Comparison of ENCODE assay signal across 8 mouse cellular contexts in genomic region chr6:34865711-34866593, GRCm38 (mm10). TPM values are rescaled to one million over a fixed set of nuclear protein-coding genes. Genes with fewer than 3 reads are reported as not detected.
DNase-seq lines count a peak whose midpoint lies in the region; ATAC-seq and TF ChIP-seq lines count a peak whose summit lies in the region.

No protein-coding gene starts in this region.

- peak overlapping the region; percentile 37; the same call in 1 of the 2 replicates for H3K27ac ChIP-seq in liver, embryonic 14.5 days
- no peak overlapping the region for H3K27ac ChIP-seq in forebrain, embryonic 12.5 days

- 22% methylated on average over 7 of the region's 7 CpGs for WGBS in liver, embryonic 14.5 days (ENCODE audit: insufficient replicate concordance)
- WGBS in forebrain, embryonic 12.5 days, result 67% methylated on average over 7 of the region's 7 CpGs

- no peak overlapping the region for H3K9ac ChIP-seq in liver, embryonic 14.5 days (replicated peaks)
- no peak overlapping the region for H3K9ac ChIP-seq in forebrain, embryonic 12.5 days

- no peak overlapping the region for H3K4me3 ChIP-seq in liver, embryonic 14.5 days (ENCODE audit: insufficient read depth in 1 of 2, low read depth in 2 of 2, low read length in 2 of 2)
- no peak overlapping the region for H3K4me3 ChIP-seq in forebrain, embryonic 12.5 days (replicated peaks)

- TF ChIP-seq CTCF in liver, embryonic 14.5 days (IDR thresholded peaks at IDR 0.05; ENCODE audit: low read depth), result no peak

- no peaks in the 10 kb centered on the region for H3K36me3 ChIP-seq in liver, embryonic 14.5 days (replicated peaks; ENCODE audit: control insufficient read depth, insufficient read depth, low read depth)
- no peaks in the 10 kb centered on the region for H3K36me3 ChIP-seq in forebrain, embryonic 12.5 days (replicated peaks)

- H3K9me3 ChIP-seq in liver, embryonic 14.5 days (ENCODE audit: control insufficient read depth, low read length), result no peaks in the 10 kb centered on the region
- no peaks in the 10 kb centered on the region for H3K9me3 ChIP-seq in forebrain, embryonic 12.5 days

- intact Hi-C loops in left cerebral cortex, postnatal 14 days (cut with DNase I), result no loop called here

- ATAC-seq in liver, embryonic 14.5 days (ENCODE audit: insufficient read depth), result peak; percentile 23; the same call in 1 of the 2 replicates
- ATAC-seq in forebrain, embryonic 12.5 days (ENCODE audit: low FRiP score), result no peak
- ATAC-seq in cerebellum, adult (ENCODE audit: insufficient number of reproducible peaks, low FRiP score, low TSS enrichment), result no peak

- H3K27me3 ChIP-seq in liver, embryonic 14.5 days (ENCODE audit: control insufficient read depth, insufficient read depth, low read length), result no peaks in the 10 kb centered on the region
- no peaks in the 10 kb centered on the region for H3K27me3 ChIP-seq in forebrain, embryonic 12.5 days

- peak overlapping the region; percentile 11; the same call in 1 of the 2 replicates for H3K4me2 ChIP-seq in liver, embryonic 14.5 days (ENCODE audit: low read depth)
- no peak overlapping the region for H3K4me2 ChIP-seq in forebrain, embryonic 12.5 days

- TF ChIP-seq EP300 in liver, embryonic 14.5 days (IDR thresholded peaks at IDR 0.05; ENCODE audit: low read depth), result no peak

- DNase-seq in urinary bladder, postnatal 36 days (ENCODE audit: low spot score in 2 of 2), result peak; percentile 45 to 59
- no peak for DNase-seq in urinary bladder, postnatal 25 days (ENCODE audit: low spot score)
- peak; percentile 39 for DNase-seq in heart, postnatal 4 days
- DNase-seq in liver, embryonic 14.5 days (ENCODE audit: low read depth in 3 of 3, low spot score in 3 of 3), result no peak
- no peak for DNase-seq in left cerebral cortex, postnatal 14 days (ENCODE audit: low spot score in 2 of 2)
- DNase-seq in thymus, adult 18-20 months, result no peak

- peaks cover 37 to 56% of the 10 kb centered on the region in 2 experiments for H3K4me1 ChIP-seq in liver, embryonic 14.5 days (replicated peaks; ENCODE audit: control insufficient read depth in 2 of 2, insufficient read depth in 2 of 2, low read length in 1 of 2)
- H3K4me1 ChIP-seq in forebrain, embryonic 12.5 days, result no peaks in the 10 kb centered on the region

RNA-seq across cellular contexts. Expression of gene Tmem140, which starts 3.0 kb away (rescaled TPM):
- total RNA-seq in heart, postnatal 4 days (2021), result 10 to 100 TPM in 1 of 2 experiments, 1 to 10 TPM in 1; 4.6 to 10.6 TPM
- polyA plus RNA-seq in liver, embryonic 14.5 days (2012; rRNA removed), result 1.6 and 1.7 TPM in 2 replicates
- polyA plus RNA-seq in liver, embryonic 14.5 days (2014; fragmentation: Nextera tagmentation; extraction: Ambion mirVana), result 2.6 and 2.9 TPM in 2 replicates
- 1 to 10 TPM; 2.6 to 3.5 TPM for total RNA-seq in left cerebral cortex, postnatal 14 days (2021)
- polyA plus RNA-seq in forebrain, embryonic 12.5 days (2016; fragmentation: Nextera tagmentation; extraction: Ambion mirVana), result 1.5 and 1.8 TPM in 2 replicates

RNA-seq across cellular contexts. Expression of gene Cyren, which starts 11.9 kb away (rescaled TPM):
- 1 to 10 TPM; 5.5 to 6.7 TPM for total RNA-seq in heart, postnatal 4 days (2021)
- 5.4 and 7.2 TPM in 2 replicates for polyA plus RNA-seq in liver, embryonic 14.5 days (2012; rRNA removed)
- polyA plus RNA-seq in liver, embryonic 14.5 days (2014; fragmentation: Nextera tagmentation; extraction: Ambion mirVana), result 4.2 and 6.3 TPM in 2 replicates
- total RNA-seq in left cerebral cortex, postnatal 14 days (2021), result 1 to 10 TPM; 3.3 to 4.4 TPM
- polyA plus RNA-seq in forebrain, embryonic 12.5 days (2016; fragmentation: Nextera tagmentation; extraction: Ambion mirVana), result 16.4 and 16.8 TPM in 2 replicates

RNA-seq across cellular contexts. Expression of gene Wdr91, which starts 44.7 kb away (rescaled TPM):
- 10 to 100 TPM; 19.1 to 22.7 TPM for total RNA-seq in heart, postnatal 4 days (2021)
- 17.4 and 21.5 TPM in 2 replicates for polyA plus RNA-seq in liver, embryonic 14.5 days (2012; rRNA removed)
- 9.5 and 9.7 TPM in 2 replicates for polyA plus RNA-seq in liver, embryonic 14.5 days (2014; fragmentation: Nextera tagmentation; extraction: Ambion mirVana)
- 10 to 100 TPM; 30.6 to 31.2 TPM for total RNA-seq in left cerebral cortex, postnatal 14 days (2021)
- 11.0 and 12.3 TPM in 2 replicates for polyA plus RNA-seq in forebrain, embryonic 12.5 days (2016; fragmentation: Nextera tagmentation; extraction: Ambion mirVana)

RNA-seq across cellular contexts. Expression of gene Stra8, which starts 54.0 kb away (rescaled TPM):
- total RNA-seq in heart, postnatal 4 days (2021), result not detected
- polyA plus RNA-seq in liver, embryonic 14.5 days (2012; rRNA removed), result not detected in 2 replicates
- polyA plus RNA-seq in liver, embryonic 14.5 days (2014; fragmentation: Nextera tagmentation; extraction: Ambion mirVana), result not detected in 2 replicates
- total RNA-seq in left cerebral cortex, postnatal 14 days (2021), result not detected
- not detected in 2 replicates for polyA plus RNA-seq in forebrain, embryonic 12.5 days (2016; fragmentation: Nextera tagmentation; extraction: Ambion mirVana)

Comparison
In these comparisons a context has a peak if more than half of its experiments do, and no peak if none do; other contexts are left out.
1. DNase-seq: peak in urinary bladder, postnatal 36 days (2 of 2) and heart, postnatal 4 days (single experiment); none in urinary bladder, postnatal 25 days (single experiment), liver, embryonic 14.5 days (0 of 3), left cerebral cortex, postnatal 14 days (0 of 2) and thymus, adult 18-20 months (0 of 2).